Mouse (Mus musculus): ENCODE results near the gene Zfp513. TPM values are rescaled to one million over a fixed set of nuclear protein-coding genes. Genes with fewer than 3 reads are reported as not detected.
A peak's percentile ranks its signal among the peaks of the same experiment; 100 is the strongest.

The Zfp513 gene
- total and polyA plus RNA-seq, 2 experiments from 2014 or later: 10.9 to 11.8 TPM

DNA sequence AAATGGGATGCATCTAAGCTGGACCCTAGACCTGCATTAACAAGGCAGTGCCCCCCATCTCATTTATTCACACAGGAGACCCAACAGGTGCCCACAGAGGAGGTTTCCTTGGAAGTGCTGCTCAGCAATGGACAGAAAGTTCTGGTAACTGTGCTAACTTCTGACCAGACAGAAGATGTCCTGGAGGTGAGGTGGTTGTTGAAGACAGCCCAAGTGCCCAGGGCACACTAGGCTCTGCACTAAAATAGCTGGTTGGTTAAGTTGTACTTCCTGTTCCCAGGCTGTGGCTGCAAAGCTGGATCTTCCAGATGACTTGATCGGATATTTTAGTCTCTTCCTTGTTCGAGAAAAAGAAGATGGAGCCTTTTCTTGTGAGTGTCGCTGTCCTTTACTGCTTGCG, 6.4 kb downstream of the Zfp513 start:
- no peak overlapping the region for H3K27ac ChIP-seq (ENCODE audit: low read depth, low read length)
- DNase-seq (no peak), ATAC-seq (no peak)
- H3K9me3 ChIP-seq (ENCODE audit: low read length): peaks cover 4% of the 10 kb centered on the region; the same call in 1 of the 2 replicates
- WGBS: 86% methylated on average over 4 of the region's 4 CpGs
- no peaks in the 10 kb centered on the region for H3K27me3 ChIP-seq (ENCODE audit: insufficient read depth, low read length)
- no peak overlapping the region for H3K4me2 ChIP-seq (ENCODE audit: low read depth)
- H3K4me3 ChIP-seq (ENCODE audit: low read depth, low read length): no peak overlapping the region
- no peak for TF ChIP-seq CTCF (IDR thresholded peaks at IDR 0.05; ENCODE audit: low read depth)
- no peak overlapping the region for H3K9ac ChIP-seq
- peaks cover 10% of the 10 kb centered on the region for H3K4me1 ChIP-seq (ENCODE audit: insufficient read depth)
- H3K36me3 ChIP-seq (ENCODE audit: insufficient read depth): peaks cover 66% of the 10 kb centered on the region

DNA sequence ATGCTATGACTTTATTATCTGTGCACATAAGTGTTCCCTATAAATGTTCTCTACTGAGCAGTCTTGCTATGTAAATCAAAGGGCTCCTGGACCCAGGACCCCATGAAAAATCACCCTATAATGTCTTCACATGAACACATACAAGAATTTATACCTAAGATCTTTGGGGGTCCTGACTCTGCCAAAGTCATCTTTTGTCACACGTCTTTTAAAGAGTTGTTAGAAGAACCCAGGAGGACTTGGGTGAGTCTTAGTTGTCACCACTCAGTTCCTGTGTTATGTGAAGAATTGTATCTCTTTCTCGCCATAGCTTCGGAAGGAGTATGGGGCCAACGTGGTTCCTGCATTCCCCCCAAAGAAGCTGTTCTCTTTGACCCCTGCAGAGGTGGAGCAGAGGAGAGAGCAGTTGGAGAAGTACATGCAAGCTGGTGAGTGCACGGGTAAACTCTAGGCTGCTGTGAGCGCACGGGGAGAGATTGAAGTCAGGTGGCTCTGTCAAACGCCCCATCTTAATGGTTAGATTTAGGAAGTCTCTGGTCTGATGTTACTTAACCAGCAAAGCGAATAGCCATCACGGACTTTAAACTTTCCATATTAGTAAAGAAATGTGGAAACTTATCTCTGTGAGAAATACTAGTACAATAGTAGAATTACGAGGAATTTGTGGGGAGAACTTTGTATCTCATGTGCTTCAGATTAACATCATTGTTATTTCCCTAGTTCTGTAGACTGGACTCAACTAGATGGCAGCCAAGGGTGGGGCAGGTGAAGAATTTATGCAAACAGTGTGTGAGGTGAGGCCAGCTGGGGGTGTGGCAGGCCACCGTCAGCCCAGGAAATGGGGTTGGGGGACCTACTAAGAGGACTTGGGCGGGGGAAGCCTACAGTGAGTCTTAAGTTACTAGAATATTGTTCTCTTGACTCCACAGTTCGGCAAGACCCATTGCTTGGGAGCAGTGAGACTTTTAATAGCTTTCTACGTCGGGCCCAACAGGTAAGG, 7.3 kb downstream of the Zfp513 start:
- TF ChIP-seq CTCF (IDR thresholded peaks at IDR 0.05; ENCODE audit: low read depth): no peak
- Histone ChIP-seq H3K4me1 (ENCODE audit: insufficient read depth) (peaks cover 10% of the 10 kb centered on the region), H3K27ac (ENCODE audit: low read depth, low read length) (no peak overlapping the region), H3K9me3 (ENCODE audit: low read length) (no peaks in the 10 kb centered on the region), H3K27me3 (ENCODE audit: insufficient read depth, low read length) (no peaks in the 10 kb centered on the region), H3K9ac (no peak overlapping the region), H3K4me2 (ENCODE audit: low read depth) (no peak overlapping the region), H3K36me3 (ENCODE audit: insufficient read depth) (peaks cover 66% of the 10 kb centered on the region), H3K4me3 (ENCODE audit: low read depth, low read length) (no peak overlapping the region)
- ATAC-seq (no peak), DNase-seq (no peak)
- WGBS: 93% methylated on average over 16 of the region's 16 CpGs

DNA sequence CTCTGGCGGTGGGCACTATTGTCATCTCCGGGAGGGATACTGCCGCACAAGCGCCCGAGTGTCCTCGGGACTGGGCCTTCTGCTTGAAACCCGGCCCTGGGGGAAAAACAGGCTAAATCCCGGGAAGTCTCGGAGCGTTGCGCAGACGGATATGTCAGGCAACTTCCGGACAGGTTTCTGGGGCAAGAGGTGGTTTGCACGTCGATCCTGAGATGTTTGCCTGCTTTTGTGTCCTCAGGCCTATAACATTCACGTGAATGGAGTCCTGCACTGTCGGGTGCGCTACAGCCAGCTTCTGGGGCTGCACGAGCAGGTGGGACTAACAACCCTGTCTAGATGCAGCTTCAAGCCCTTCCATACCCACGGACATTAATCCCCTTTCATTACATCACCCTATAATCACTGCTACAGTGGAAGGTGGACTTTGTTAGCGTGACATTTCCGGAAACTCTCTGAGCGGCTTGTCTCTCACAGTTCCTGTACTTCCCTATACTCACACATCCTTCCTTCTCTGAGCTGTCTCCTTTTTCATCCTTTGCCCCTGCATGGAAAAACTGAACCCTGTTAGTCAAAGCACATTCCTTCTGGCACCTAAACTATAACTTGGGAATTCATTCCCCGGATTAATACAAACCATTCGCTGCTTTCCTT, 8.3 kb downstream of the Zfp513 start:
- no peak for ATAC-seq
- peak overlapping the region; percentile 86 for H3K4me3 ChIP-seq (ENCODE audit: low read depth, low read length)
- H3K36me3 ChIP-seq (ENCODE audit: insufficient read depth): peaks cover 63% of the 10 kb centered on the region
- H3K27me3 ChIP-seq (ENCODE audit: insufficient read depth, low read length): no peaks in the 10 kb centered on the region
- WGBS: 14% methylated on average over 25 of the region's 25 CpGs
- no peaks in the 10 kb centered on the region for H3K9me3 ChIP-seq (ENCODE audit: low read length)
- peak overlapping the region; percentile 92 for H3K27ac ChIP-seq (ENCODE audit: low read depth, low read length)
- H3K4me2 ChIP-seq (ENCODE audit: low read depth): peak overlapping the region; percentile 86
- DNase-seq: no peak
- H3K4me1 ChIP-seq (ENCODE audit: insufficient read depth): peaks cover 10% of the 10 kb centered on the region
- peak overlapping the region; percentile 89 for H3K9ac ChIP-seq
- TF ChIP-seq CTCF (IDR thresholded peaks at IDR 0.05; ENCODE audit: low read depth): no peak

DNA sequence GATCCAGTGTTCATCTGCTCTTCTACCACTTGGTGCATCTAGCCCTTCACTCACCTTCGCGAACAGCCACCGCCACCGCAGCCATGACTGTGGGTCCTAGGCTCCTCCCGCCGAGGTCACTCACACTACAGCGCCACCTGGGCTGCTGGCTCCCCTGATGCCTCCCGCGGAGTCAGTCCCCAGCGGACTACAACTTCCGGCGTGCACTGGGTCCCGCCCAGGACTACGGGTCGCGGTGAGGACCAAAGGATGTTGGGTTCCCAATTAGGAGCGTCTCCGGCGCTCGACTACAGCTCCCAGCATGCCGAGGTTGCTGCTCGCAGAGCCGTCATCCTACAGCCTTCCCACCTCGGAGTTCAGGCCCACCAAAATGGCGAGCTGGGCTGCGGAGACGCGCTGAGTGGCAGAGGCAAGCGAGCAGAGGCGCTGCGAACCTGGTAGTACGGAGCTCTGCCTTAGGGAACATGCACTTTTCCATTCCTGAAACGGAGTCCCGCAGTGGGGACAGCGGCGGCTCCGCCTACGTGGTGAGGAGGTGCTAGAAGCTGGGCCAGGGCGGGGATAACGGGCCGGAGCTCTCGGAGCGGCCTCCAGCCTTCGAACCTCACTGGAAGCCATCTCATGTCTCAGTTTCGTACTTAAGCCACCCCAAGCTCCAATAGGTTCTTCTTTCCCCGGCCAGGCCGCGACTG, 9.0 kb downstream of the Zfp513 start, which contains the start of the genes Snx17 and Eif2b4:
TSS of gene Snx17 (plus strand) at position 289 of the 692 bp plus-strand sequence.
TSS of gene Eif2b4 (minus strand) at position 492 of the 692 bp plus-strand sequence.
- Histone ChIP-seq H3K4me3 (ENCODE audit: low read depth, low read length) (peak within 1 kb of the TSS; percentile 86), H3K4me1 (ENCODE audit: insufficient read depth) (peaks cover 10% of the 10 kb centered on the region), H3K9me3 (ENCODE audit: low read length) (no peaks in the 10 kb centered on the region), H3K27me3 (ENCODE audit: insufficient read depth, low read length) (no peaks in the 10 kb centered on the region), H3K36me3 (ENCODE audit: insufficient read depth) (peaks cover 61% of the 10 kb centered on the region), H3K4me2 (ENCODE audit: low read depth) (peak within 1 kb of the TSS; percentile 86), H3K9ac (peak within 1 kb of the TSS; percentile 89), H3K27ac (ENCODE audit: low read depth, low read length) (peak within 1 kb of the TSS; percentile 92)
- under 1% methylated on average over 48 of the region's 48 CpGs for WGBS
- TF ChIP-seq CTCF (IDR thresholded peaks at IDR 0.05; ENCODE audit: low read depth): peak; percentile 81
- ATAC-seq: peak; percentile 98
- peak; percentile 99 for DNase-seq

DNA sequence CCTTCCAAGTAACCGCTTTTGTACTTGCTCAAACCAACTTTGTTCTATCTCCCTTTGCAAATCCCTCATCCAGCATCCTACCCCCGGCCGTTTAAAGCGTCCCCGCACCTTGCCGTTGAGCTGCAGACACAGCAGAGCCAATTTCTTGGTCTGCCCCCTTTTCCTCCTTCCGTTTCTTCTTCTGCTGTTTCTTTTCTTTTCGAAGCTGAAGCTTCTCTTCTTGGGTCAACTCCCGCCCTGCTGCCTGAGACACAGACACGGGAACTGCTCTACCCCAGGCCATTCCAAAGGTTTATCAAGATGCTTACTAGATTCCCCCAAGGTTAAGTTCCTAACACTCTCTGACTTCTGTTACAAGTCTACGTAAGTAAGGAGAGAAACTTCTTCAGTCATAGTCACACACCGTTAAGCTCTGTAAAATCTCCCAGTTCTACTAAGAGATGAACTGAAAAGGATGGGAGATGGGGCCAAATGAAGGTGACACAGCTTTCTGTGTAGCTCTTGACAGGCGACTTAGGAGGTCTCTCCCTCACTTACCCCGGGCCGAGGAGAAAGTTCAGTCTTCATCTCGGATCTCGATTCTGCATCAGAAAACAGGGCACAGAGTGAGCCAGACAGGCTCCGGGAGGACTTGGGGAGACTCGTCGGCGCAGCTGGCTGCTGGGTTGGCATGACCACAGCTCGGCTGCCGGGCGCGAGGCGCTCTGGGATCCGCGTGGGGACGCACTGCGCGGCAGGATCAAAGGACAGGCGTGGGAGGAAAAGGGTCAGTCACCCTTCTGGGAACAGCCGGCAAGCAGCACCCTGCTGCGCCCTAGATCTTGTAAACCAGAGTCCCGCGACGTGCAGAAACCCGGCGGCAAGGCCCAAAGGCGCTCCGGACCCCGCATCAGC, 9.8 kb downstream of the Zfp513 start:
- Histone ChIP-seq H3K27me3 (ENCODE audit: insufficient read depth, low read length) (no peaks in the 10 kb centered on the region), H3K4me3 (ENCODE audit: low read depth, low read length) (peak overlapping the region; percentile 86), H3K9me3 (ENCODE audit: low read length) (no peaks in the 10 kb centered on the region), H3K9ac (peak overlapping the region; percentile 89), H3K36me3 (ENCODE audit: insufficient read depth) (peaks cover 60% of the 10 kb centered on the region), H3K4me1 (ENCODE audit: insufficient read depth) (peaks cover 10% of the 10 kb centered on the region), H3K27ac (ENCODE audit: low read depth, low read length) (peak overlapping the region; percentile 74), H3K4me2 (ENCODE audit: low read depth) (peak overlapping the region; percentile 86)
- no peak for TF ChIP-seq CTCF (IDR thresholded peaks at IDR 0.05; ENCODE audit: low read depth)
- peak; percentile 50 for ATAC-seq
- no peak for DNase-seq
- 15% methylated on average over 42 of the region's 42 CpGs for WGBS

DNA sequence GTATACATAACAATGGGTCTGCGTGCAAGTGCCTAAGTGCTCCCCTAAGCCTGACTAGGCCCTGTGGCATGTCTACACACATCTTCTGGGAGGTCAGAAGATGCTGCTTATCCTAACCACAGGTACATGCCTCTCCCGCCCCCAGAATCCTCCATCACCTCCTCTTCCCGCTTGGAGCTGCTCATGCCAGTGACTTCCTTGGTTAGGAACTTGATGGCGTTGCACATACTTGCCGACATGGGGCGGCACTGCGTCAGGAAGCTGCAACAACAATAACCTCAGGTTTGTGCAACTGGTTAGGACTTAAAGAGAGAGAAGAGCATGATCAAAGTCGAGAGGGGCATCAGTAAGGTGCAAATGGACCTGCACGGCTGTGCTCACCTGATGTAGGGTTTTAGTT, 11.9 kb downstream of the Zfp513 start:
- Histone ChIP-seq H3K36me3 (ENCODE audit: insufficient read depth) (peaks cover 47% of the 10 kb centered on the region), H3K4me1 (ENCODE audit: insufficient read depth) (peaks cover 10% of the 10 kb centered on the region), H3K4me2 (ENCODE audit: low read depth) (no peak overlapping the region), H3K27me3 (ENCODE audit: insufficient read depth, low read length) (no peaks in the 10 kb centered on the region), H3K9ac (no peak overlapping the region), H3K27ac (ENCODE audit: low read depth, low read length) (no peak overlapping the region), H3K9me3 (ENCODE audit: low read length) (no peaks in the 10 kb centered on the region), H3K4me3 (ENCODE audit: low read depth, low read length) (no peak overlapping the region)
- WGBS: 92% methylated on average over 9 of the region's 9 CpGs
- ATAC-seq (no peak), DNase-seq (no peak)
- TF ChIP-seq CTCF (IDR thresholded peaks at IDR 0.05; ENCODE audit: low read depth): no peak

Data from forebrain, postnatal 0 days (tissue).